Mouse (Mus musculus): ENCODE data around the gene Yif1a.

GRCm38 (mm10) chr19:5084834-5085144, 3.5 kb upstream of the Yif1a start:
- no peak for TF ChIP-seq EP300 (IDR thresholded peaks at IDR 0.05; ENCODE audit: low read depth)
- TF ChIP-seq CTCF (IDR thresholded peaks at IDR 0.05; ENCODE audit: low read depth), result no peak
